Mouse (Mus musculus) bone marrow macrophage, adult 2 months (primary cell): ENCODE data around the gene Gpnmb. TPM values are rescaled to one million over a fixed set of nuclear protein-coding genes. Genes with fewer than 3 reads are reported as not detected.

Experiments
- H3K27ac ChIP-seq: 2 replicates; pipeline ENCODE4 v1.5.1; 2012; ENCODE audit warnings: low read depth, low read length; ENCODE audit not compliant: insufficient read depth
- H3K4me1 ChIP-seq: 2 replicates; pipeline ENCODE4 v1.6.1; 2012; ENCODE audit warnings: low read length; ENCODE audit not compliant: control insufficient read depth, insufficient read depth
- H3K4me3 ChIP-seq: 2 replicates; pipeline ENCODE4 v1.5.1; 2012; ENCODE audit warnings: mild to moderate bottlenecking, low read length, moderate library complexity; ENCODE audit not compliant: insufficient read depth
- CTCF ChIP-seq: IDR thresholded peaks from 2 replicates; pipeline ENCODE4 v1.5.1; 2012; ENCODE audit warnings: low read depth, mild to moderate bottlenecking, low read length, moderate library complexity
- POLR2A ChIP-seq: IDR thresholded peaks from 2 replicates; pipeline ENCODE4 v1.6.1; 2012; ENCODE audit warnings: mild to moderate bottlenecking, low read depth, low read length, borderline replicate concordance
- polyA plus RNA-seq: library from polyadenylated mRNA; stranded (reverse); fragments of >200 nt; gene quantifications from 2 replicates; pipeline ENCODE4 v1.2.4, GENCODE M21; 2012; ENCODE audit not compliant: missing spikeins, insufficient read depth, insufficient read length

Gene Gpnmb
- polyA plus RNA-seq, result 3,378 and 3,910 TPM in 2 replicates

- Histone ChIP-seq H3K4me1 (peaks cover 40% of the 10 kb centered on the region), H3K27ac (peak within 1 kb of the TSS; percentile 99), H3K4me3 (peak within 1 kb of the TSS; percentile 93)
- TF ChIP-seq CTCF (no peak), POLR2A (peak; percentile 92)
These were observed at the start of gene Gpnmb for GRCm38 (mm10) chr6:49036275-49037267. Gene Gpnmb, plus strand, starts transcription at chr6:49036546.

- Histone ChIP-seq H3K4me3 (no peak overlapping the region), H3K27ac (no peak overlapping the region), H3K4me1 (peaks cover 2% of the 10 kb centered on the region; the same call in 1 of the 2 replicates)
- TF ChIP-seq POLR2A (no peak), CTCF (no peak)
These were observed 46.4 kb upstream of the Gpnmb start for GRCm38 (mm10) chr6:48989971-48990370.

- H3K4me1 ChIP-seq, result peaks cover 2% of the 10 kb centered on the region; the same call in 1 of the 2 replicates
- H3K27ac ChIP-seq, result no peak overlapping the region
- no peak overlapping the region for H3K4me3 ChIP-seq
- no peak for TF ChIP-seq POLR2A
- no peak for TF ChIP-seq CTCF
These were observed 44.4 kb upstream of the Gpnmb start for GRCm38 (mm10) chr6:48991991-48992390.

DNA sequence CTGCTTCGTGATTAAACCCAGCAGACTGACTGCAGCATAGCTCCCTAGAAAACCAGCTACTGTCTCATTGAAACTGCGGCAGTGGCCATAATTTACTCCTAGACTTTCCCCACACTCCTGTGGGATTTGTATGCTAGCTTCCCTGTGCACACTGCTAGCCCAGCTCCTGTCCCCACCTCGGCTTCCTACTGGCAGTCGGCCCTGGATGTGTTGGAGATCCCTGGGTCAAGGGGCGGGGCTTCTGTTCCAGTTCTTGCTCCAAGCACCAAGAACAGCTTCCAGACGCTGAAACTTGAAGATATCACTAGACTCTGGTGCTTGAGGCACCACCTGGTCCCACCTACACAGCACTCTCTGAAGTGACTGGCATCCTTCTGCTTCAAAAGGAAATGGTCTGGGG lies 38.2 kb upstream of the Gpnmb start:
- peaks cover under 1% of the 10 kb centered on the region; the same call in 1 of the 2 replicates for H3K4me1 ChIP-seq
- H3K4me3 ChIP-seq, result no peak overlapping the region
- TF ChIP-seq CTCF (no peak), POLR2A (no peak)
- no peak overlapping the region for H3K27ac ChIP-seq

GRCm38 (mm10) chr6:48998796-48999195 lies 37.5 kb upstream of the Gpnmb start:
- no peak for TF ChIP-seq CTCF
- no peak for TF ChIP-seq POLR2A
- H3K4me3 ChIP-seq, result no peak overlapping the region
- H3K27ac ChIP-seq, result no peak overlapping the region
- no peaks in the 10 kb centered on the region for H3K4me1 ChIP-seq

GRCm38 (mm10) chr6:49003381-49003780 lies 33.0 kb upstream of the Gpnmb start:
- no peak overlapping the region for H3K4me3 ChIP-seq
- no peak for TF ChIP-seq CTCF
- no peak for TF ChIP-seq POLR2A
- no peak overlapping the region for H3K27ac ChIP-seq
- peaks cover 5% of the 10 kb centered on the region; the same call in 1 of the 2 replicates for H3K4me1 ChIP-seq

DNA sequence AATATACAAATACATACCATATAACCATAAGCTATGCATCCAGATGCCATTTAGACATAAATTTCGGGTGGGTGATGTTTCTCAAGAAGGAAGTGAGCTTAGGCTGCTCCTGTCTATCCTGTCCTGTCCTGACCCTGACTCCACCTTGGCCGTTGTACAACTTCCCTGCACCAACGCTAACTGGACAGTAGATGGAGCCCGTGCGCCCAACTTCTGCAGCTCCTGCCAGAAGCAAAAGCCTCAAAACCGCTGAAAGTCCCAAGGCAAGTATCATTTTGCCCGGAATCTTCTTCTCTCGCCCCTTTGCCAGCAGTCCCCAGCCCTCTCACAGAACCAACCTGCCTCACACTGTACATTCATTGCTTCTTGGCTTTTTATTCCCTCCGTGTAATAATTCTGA lies 28.4 kb upstream of the Gpnmb start:
- peak; percentile 77 for TF ChIP-seq CTCF
- no peak for TF ChIP-seq POLR2A
- H3K27ac ChIP-seq, result peak overlapping the region; percentile 50
- peaks cover 34% of the 10 kb centered on the region for H3K4me1 ChIP-seq
- H3K4me3 ChIP-seq, result peak overlapping the region; percentile 18

- Histone ChIP-seq H3K27ac (peak overlapping the region; percentile 50), H3K4me1 (peaks cover 39% of the 10 kb centered on the region), H3K4me3 (peak overlapping the region; percentile 18)
- TF ChIP-seq POLR2A, result no peak
- TF ChIP-seq CTCF, result no peak
These were observed 27.8 kb upstream of the Gpnmb start for GRCm38 (mm10) chr6:49008420-49009160.

GRCm38 (mm10) chr6:49009161-49009555 lies 27.2 kb upstream of the Gpnmb start:
- no peak for TF ChIP-seq CTCF
- TF ChIP-seq POLR2A, result no peak
- Histone ChIP-seq H3K27ac (no peak overlapping the region), H3K4me3 (no peak overlapping the region), H3K4me1 (peaks cover 41% of the 10 kb centered on the region)

- TF ChIP-seq CTCF (no peak), POLR2A (no peak)
- peaks cover 37% of the 10 kb centered on the region for H3K4me1 ChIP-seq
- no peak overlapping the region for H3K4me3 ChIP-seq
- peak overlapping the region; percentile 100 for H3K27ac ChIP-seq
These were observed 26.7 kb upstream of the Gpnmb start for GRCm38 (mm10) chr6:49009665-49010064.
